Mouse (Mus musculus) heart, adult 8-10 months (tissue): Measurements from ENCODE around the gene Rnf26. TPM values are rescaled to one million over a fixed set of nuclear protein-coding genes. Genes with fewer than 3 reads are reported as not detected.

ENCODE experiments used
- DNase-seq: peaks from one replicate; pipeline ENCODE4 v3.0.0; 2022; ENCODE audit warnings: low spot score
- total RNA-seq, 4 experiments: library from RNA; stranded (reverse); gene quantifications; 2 replicates each; pipeline ENCODE4 v1.2.4; 2022

Rnf26 gene
- total RNA-seq, result 1 to 10 TPM; 5.2 to 7.0 (median 6.4) TPM

DNA sequence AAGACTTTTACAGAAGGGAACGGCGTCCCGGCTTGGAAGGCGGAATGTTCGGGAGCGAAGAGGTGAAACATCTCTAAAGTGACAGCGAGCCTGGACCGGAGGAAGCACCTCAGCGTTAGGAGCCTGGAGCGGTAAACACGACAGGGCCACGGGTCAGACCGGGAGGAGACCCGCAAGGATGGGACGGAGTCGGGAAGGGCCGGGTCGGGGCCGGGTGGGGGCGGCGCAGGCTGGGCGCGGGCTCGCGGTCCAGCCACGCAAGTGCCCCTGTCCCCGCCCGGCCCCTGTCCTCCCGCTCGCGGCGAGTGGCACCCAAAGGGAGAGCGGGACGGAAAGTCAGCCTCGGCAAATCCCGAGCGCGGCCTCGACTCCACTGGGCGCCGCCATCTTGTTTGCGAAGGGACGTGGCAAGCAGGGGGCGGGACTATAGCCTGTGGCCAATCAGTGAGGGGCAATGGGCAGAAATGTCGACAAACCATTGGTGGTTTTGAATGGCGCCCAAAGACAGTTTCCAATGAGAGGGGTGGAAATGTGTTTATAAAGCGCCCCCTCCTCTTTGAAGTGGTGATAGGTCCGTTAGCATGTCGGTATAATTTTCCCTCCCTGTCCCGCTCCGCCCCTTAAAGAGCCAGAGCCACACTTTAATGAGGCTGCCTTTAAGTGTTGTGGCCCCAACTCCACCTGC lies at the start of gene Rnf26, which contains the start of gene Gm49380:
Gene Rnf26 (minus strand): TSS at position 413 of the 685 bp plus-strand sequence.
Gene Gm49380 (minus strand): TSS at position 396 of the 685 bp plus-strand sequence.
- peak; percentile 98 for DNase-seq

GRCm38 (mm10) chr9:44159886-44160285 lies 46.6 kb upstream of the Rnf26 start:
- DNase-seq, result no peak

GRCm38 (mm10) chr9:44147290-44147689 lies 34.0 kb upstream of the Rnf26 start:
- DNase-seq, result no peak

DNA sequence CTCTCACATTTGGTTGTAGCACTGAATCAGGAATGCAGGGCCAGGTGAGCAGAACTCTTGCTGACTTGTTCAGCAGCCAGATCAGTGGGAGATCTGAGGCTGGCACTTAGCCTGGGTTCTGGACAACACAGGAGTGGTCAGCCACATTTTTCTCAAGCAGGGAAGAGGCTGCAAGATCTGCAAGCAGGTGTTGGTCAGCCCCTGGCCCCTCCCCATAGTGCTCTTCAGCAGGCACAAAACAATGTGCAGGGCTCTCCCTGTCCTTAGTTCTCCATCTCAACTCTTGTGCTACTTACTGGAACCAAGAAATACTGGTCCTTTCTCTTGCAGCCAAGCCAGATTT lies 31.4 kb upstream of the Rnf26 start:
- no peak for DNase-seq

GRCm38 (mm10) chr9:44144023-44144717 lies 30.9 kb upstream of the Rnf26 start:
- DNase-seq, result no peak

- DNase-seq, result no peak
Measured at GRCm38 (mm10) chr9:44143421-44143820, 30.1 kb upstream of the Rnf26 start.

DNA sequence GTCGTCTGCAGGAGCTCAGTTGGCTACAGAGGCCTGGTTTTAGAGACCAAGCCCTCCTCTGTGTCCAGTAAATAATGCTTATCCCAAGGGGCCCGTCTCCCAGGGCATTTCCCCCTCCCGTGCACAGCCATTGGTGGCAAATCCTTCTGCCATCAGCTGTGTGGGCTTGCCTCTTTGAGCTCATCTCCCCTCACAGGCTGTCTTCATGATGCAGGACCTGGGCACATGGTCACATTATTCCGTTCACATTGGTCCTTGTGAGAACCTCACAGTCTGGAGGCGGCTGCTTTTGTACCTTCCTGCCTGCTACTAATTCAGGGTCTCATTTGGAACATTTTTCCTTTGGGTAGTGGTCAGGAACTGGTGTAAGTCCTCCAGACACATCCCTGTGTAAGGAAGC lies 28.6 kb upstream of the Rnf26 start:
- DNase-seq, result no peak

DNA sequence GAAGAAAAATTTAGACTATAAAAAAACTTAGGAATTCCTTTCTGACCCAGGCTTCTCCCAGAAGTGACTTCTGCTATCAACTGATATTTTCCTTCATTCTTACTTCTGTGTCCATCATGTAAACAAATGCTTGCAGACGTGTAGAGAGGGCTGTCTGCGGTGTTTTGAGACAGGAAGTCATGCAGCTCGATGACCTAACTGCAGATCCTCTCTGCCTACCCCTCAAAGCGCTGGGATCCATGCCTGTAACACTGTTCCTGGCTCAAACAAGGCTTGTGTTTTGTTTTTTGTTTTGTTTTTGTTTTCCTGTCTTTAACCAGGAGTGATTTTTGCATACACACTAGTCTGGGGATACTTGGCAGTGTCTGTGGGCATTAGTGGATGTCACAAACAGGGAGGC lies 24.5 kb upstream of the Rnf26 start:
- DNase-seq, result no peak

- no peak for DNase-seq
Measured at GRCm38 (mm10) chr9:44135731-44136411, 22.6 kb upstream of the Rnf26 start.

DNA sequence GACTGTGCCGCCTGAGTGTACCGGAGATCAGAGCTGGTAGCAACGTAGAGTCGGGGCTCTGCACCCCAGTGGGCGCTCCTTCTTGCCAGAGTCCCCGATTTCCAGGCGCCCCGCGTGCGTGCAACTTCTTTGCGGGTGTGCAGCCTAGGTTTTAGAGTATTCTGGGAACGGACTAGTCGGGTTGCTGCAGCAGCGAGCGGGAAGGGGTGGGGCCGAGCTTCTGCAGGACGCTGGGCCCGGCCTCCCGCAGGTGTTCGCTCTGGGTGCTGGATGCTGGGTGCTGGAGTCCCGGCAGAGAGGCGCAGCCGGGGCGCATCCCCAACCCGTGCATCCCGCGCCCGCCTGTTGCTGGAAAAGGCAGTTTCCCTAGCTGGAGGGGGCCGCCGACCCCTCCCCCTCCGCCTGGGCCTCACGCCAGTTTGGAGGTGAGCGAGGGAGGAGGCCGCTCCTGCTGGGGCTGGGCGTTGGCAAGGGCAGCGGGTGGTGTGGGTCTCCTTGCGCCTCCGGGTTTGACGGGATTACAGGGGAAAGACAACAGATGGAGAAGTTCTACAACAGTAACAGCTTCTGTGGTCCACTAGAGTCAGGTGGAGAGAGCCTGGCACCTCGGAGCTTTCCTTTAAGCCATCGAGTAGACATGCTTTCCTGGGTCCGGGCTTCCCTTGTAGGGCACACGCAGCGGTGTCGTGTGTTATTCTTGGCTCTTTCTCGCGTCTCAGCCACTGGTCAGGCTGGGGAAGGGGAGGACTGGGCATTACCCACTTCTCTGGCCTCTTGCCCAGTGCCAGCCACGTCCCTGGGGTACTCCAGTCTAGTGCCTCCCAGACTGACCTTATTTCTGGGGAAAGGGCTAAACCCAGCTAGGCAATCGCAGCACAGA lies 21.8 kb upstream of the Rnf26 start:
- peak; percentile 45 for DNase-seq

DNA sequence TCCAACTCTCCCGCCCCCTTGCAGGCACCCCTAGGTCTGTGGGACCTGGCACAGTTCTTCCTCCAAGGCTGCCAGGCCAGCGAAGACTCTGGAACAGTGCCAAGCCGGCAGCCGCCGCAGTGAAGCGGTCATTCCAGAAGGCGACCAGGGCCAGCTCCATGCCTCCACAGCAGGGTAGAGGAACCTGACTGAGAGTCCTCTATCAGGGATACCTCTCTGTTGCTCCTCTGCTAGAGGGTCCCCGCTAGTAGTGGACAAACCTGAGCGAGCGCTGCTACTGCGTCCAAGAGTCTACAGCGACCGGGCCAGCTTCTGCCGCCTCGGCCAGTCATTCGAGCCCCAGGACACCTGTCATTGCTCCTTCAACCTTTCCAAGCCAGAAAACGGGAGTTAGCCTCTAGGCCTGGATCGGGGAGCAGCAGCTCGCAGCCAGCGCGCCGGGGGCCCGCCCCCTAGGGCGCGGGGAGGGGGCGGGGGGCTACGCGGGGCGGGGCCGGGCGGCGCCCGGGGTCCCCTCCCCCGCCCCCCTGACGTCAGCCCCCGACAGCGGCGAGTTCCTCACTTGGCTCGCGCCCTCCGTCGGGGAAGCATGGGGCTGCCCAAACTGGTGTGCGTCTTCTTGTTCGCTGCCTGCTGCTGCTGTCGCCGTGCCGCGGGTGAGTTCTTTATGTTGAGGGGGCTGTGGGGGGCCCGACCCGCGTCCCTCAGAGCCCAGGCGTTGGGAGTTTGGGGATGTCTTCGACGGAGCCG lies 21.0 kb upstream of the Rnf26 start, which contains the start of gene Mcam:
Gene Mcam (plus strand): TSS at position 369 of the 750 bp plus-strand sequence.
- peak; percentile 40 for DNase-seq

- no peak for DNase-seq
Measured at GRCm38 (mm10) chr9:44133287-44133686, 20.0 kb upstream of the Rnf26 start.

DNA sequence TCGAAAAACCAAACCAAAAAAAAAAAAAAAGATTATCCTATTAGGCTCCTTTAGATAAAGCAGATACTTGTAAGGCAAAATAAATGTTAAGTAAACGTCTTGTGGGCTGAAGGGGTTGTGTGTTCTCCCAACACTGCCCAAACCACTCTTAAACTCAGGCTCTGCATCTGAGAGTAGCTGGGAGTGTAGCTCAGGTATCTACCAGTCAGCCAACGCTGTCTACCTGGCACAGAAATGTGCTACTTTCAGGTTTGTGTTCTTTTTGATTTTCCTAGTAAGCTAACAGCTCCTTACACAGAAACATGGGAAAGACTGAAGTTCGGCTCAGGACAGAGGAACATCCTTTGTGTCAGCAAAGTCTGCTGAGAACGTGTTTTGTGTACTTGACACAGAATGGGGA lies 18.9 kb upstream of the Rnf26 start:
- no peak for DNase-seq

- DNase-seq, result no peak
Measured at GRCm38 (mm10) chr9:44131276-44131590, 17.9 kb upstream of the Rnf26 start.

- peak; percentile 49 for DNase-seq
Measured at GRCm38 (mm10) chr9:44130581-44131275, 17.4 kb upstream of the Rnf26 start.

DNA sequence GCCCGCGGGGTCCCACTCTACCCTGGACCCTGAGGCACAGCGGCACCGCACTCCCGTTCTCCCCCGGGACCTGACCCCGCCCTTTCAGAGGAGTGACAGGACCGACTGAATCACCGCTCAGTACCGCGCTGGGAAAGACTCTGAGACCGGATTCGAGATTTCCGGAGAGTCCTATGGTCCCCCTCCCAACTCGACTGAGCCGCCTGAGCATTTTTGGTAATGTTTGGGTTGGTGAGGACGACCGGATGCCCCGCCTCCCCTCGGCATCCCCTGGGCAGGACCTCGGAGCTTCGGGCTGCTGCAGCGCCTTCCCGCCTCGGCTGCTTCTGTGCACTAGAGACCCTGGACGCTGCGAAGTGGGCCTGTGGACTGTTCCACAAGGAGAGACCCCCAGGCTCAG lies 16.7 kb upstream of the Rnf26 start:
- peak; percentile 92 for DNase-seq

DNA sequence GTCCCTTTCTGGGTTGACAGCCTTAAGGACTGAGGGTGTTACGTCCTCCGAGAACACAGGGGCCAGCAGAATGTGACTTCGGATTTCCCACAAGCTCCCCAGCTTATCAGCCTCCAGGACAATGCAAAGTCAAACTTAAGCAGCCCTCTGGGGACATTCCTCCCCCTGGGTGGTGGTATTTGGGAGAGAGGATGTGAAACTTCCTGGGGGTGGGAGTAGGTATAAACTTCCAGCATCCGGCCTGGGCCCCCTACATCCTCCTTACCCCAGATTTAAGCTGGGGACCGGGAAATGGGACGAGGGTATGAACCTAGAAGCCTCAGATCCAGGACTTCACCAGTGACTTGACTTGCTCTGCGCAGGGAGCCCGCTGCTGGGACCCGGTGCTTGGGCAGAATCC lies 16.3 kb upstream of the Rnf26 start:
- no peak for DNase-seq

DNA sequence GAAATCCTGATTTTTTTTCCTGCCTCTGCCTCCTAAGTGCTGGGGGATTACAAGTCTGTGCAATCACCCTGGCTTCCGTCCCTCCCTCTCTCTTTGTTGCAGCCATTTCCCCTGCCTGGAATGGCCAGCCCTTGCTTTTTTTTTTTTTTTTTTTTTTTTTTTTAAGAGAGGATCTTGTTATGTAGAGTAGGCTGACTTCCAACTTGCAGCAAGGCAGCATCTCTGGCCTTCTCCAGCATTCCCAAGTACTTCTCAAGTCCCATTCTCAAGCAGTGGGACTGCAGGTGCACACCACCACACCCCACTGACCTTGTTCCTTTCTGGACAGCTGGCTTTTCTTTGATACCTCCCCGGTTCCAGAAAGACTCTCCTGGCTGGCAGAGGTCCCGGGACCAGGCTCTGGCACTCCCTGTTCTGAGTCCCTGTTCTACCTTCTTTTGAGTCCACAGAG lies 14.1 kb upstream of the Rnf26 start:
- no peak for DNase-seq

DNA sequence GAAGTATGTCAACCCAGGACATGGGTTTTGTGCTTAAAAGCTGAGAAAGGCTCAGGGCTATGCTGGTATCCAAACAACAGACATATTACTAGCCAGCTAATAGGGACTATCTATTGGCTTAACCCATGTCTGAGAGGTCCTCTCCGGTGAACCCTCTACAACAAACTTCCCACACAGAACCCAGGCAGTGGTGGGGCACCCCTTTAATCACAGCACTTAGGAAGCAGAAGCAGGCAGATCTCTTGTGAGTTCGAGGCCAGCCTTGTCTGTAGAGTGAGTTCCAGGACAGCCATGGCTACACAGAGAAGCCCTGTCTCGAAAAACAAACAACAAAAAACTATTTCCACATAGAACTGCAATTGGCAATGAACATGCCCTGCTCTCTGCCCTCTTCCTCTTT lies 13.4 kb upstream of the Rnf26 start:
- no peak for DNase-seq
